Mouse (Mus musculus) midbrain, embryonic 10.5 days (tissue): Measurements from ENCODE around the gene Gbf1. TPM values are rescaled to one million over a fixed set of nuclear protein-coding genes. Genes with fewer than 3 reads are reported as not detected.
"Not testable (repeated sequence)": the region's sequence is repeated elsewhere in the genome, so short reads cannot be mapped to it uniquely, and the experiment has no call there.

Experiments used
- DNase-seq: peaks from one replicate; pipeline ENCODE4 v3.0.0-alpha.2; 2017; ENCODE audit warnings: low spot score
- H3K27ac ChIP-seq: fragments of 300-500 bp; sonication (generic); replicated peaks from 2 replicates; pipeline ENCODE4 v1.5.1; 2016; ENCODE audit warnings: mild to moderate bottlenecking
- H3K27me3 ChIP-seq: fragments of 300-500 bp; sonication (generic); 2 replicates; pipeline ENCODE4 v1.6.1; 2016; ENCODE audit warnings: low read depth, mild to moderate bottlenecking; ENCODE audit not compliant: poor library complexity, severe bottlenecking
- H3K36me3 ChIP-seq: fragments of 300-500 bp; sonication (generic); 2 replicates; pipeline ENCODE4 v1.6.1; 2016; ENCODE audit warnings: mild to moderate bottlenecking, moderate library complexity
- H3K4me1 ChIP-seq: fragments of 300-500 bp; sonication (generic); 2 replicates; pipeline ENCODE4 v1.6.1; 2016
- H3K4me3 ChIP-seq: fragments of 300-500 bp; sonication (generic); 2 replicates; pipeline ENCODE4 v1.5.1; 2016; ENCODE audit warnings: mild to moderate bottlenecking, moderate library complexity
- H3K9me3 ChIP-seq: fragments of 300-500 bp; sonication (generic); replicated peaks from 2 replicates; pipeline ENCODE4 v1.6.1; 2016; ENCODE audit warnings: mild to moderate bottlenecking
- WGBS: fragments of 180-500 bp; shearing (Covaris S2); methylation state at CpG from one replicate; pipeline ENCODE4 v1.1.7; 2016; 5-methylcytosine and 5-hydroxymethylcytosine counted together
- polyA plus RNA-seq: library from polyadenylated mRNA; unstranded; fragments of >200 nt; fragmentation: Nextera tagmentation; extraction: Ambion mirVana; gene quantifications from 2 replicates; pipeline ENCODE4 v1.2.1, GENCODE M21; 2016

The Gbf1 gene
- polyA plus RNA-seq, 1 experiment from 2014 or later, result 43.8 TPM

GRCm38 (mm10) chr19:46210951-46211350 is 58.6 kb downstream of the Gbf1 start:
- no peak overlapping the region for H3K4me3 ChIP-seq
- H3K36me3 ChIP-seq, result no peaks in the 10 kb centered on the region
- H3K4me1 ChIP-seq, result peaks cover 5% of the 10 kb centered on the region; the same call in 1 of the 2 replicates
- no peak for DNase-seq
- no peaks in the 10 kb centered on the region for H3K27me3 ChIP-seq
- no peaks in the 10 kb centered on the region for H3K9me3 ChIP-seq
- no peak overlapping the region for H3K27ac ChIP-seq

DNA sequence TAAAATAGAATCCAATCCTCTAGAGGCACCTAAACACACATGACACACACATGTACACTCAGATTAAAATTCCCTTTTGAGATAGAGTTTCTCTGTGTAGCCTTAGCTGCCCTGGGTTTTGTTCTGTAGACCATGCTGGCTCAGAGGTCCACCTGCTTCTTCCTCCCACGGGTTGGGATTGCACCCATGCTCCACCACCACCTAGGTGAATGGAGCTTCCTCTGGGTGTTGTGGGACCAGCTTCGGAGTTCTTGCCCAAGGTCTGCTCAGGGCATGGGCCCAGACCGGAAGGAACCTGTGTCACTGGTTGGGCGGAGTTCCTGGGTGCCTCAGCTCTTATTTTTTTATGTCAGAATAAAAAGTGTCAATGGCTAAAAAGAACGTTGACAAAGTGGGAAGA is 62.2 kb downstream of the Gbf1 start:
- DNase-seq, result no peak
- WGBS, result 83% methylated on average over 5 of the region's 5 CpGs
- no peaks in the 10 kb centered on the region for H3K9me3 ChIP-seq
- H3K27me3 ChIP-seq, result no peaks in the 10 kb centered on the region
- H3K4me3 ChIP-seq, result no peak overlapping the region
- H3K27ac ChIP-seq, result no peak overlapping the region
- H3K36me3 ChIP-seq, result no peaks in the 10 kb centered on the region
- peaks cover 5% of the 10 kb centered on the region; the same call in 1 of the 2 replicates for H3K4me1 ChIP-seq

DNA sequence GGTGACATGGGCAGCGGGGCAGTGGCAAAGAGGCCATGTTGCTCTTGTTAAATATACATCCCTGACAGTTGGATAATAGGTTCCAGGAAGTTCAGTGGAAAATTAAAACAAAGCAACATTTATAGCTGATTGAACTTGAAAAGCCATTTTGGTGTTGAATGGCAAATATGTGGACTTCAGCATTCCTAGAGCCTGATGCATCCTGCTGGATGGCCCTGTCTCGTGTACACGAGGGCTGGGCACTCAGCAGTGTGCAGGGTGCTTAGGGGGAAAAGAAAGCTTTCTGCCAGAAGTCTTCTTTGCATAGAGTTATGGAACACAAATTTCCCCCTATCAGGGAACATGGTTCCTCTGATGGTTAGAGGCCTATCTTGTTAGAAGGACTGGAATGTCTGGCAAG is 63.1 kb downstream of the Gbf1 start:
- no peaks in the 10 kb centered on the region for H3K9me3 ChIP-seq
- H3K4me3 ChIP-seq, result no peak overlapping the region
- peaks cover 9% of the 10 kb centered on the region for H3K4me1 ChIP-seq
- no peak overlapping the region for H3K27ac ChIP-seq
- no peaks in the 10 kb centered on the region for H3K36me3 ChIP-seq
- DNase-seq, result no peak
- WGBS, result 71% methylated on average over 3 of the region's 3 CpGs
- no peaks in the 10 kb centered on the region for H3K27me3 ChIP-seq

- no peak for DNase-seq
- no peak overlapping the region for H3K27ac ChIP-seq
- no peak overlapping the region for H3K4me3 ChIP-seq
- no peaks in the 10 kb centered on the region for H3K27me3 ChIP-seq
- peaks cover 10% of the 10 kb centered on the region for H3K4me1 ChIP-seq
- H3K9me3 ChIP-seq, result no peaks in the 10 kb centered on the region
- 80% methylated on average over 1 of the region's 1 CpGs for WGBS
- no peaks in the 10 kb centered on the region for H3K36me3 ChIP-seq
Observed at GRCm38 (mm10) chr19:46216716-46217115, 64.4 kb downstream of the Gbf1 start.

DNA sequence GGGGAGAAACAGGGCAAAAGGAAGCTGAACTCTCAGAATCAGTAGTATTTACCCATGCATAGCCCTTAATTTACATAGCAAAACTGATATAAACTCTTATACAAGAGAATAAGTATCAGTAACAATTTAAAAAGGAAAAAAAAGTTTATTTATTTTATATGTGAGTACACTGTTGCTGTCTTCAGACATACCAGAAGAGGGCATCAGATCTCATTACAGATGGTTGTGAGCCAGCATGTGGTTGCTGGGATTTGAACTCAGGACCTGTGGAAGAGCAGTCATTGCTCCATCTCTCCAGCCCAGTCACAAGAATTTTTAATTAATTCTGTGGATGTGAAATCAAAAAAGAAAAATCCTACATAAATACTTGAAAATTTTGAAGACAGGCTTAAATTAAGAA is 65.0 kb downstream of the Gbf1 start:
- not testable (repeated sequence) for DNase-seq, H3K4me1 ChIP-seq, H3K27me3 ChIP-seq, H3K9me3 ChIP-seq, H3K4me3 ChIP-seq, H3K36me3 ChIP-seq, H3K27ac ChIP-seq

DNA sequence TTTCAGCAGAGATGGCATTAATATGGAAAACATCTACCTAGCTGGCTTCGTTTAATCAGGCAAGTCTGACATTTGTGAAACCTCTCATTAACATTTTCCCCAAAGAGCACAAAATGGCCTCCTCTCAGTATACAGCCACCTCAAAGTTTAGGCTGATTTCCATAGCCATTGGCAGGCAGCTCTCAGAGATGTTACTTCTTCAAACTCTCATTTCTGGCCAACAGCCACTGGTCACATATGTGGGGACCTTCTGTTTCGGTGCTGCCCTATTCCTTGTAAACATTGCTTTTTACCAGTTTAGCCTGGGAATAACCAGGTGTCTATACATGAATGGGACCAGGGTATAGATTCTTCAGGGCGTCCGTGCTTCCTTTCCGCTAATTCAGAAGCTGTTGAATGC is 67.8 kb downstream of the Gbf1 start:
- no peaks in the 10 kb centered on the region for H3K27me3 ChIP-seq
- H3K27ac ChIP-seq, result no peak overlapping the region
- no peaks in the 10 kb centered on the region for H3K9me3 ChIP-seq
- no peak overlapping the region for H3K4me3 ChIP-seq
- peaks cover 9% of the 10 kb centered on the region for H3K4me1 ChIP-seq
- 85% methylated on average over 5 of the region's 5 CpGs for WGBS
- H3K36me3 ChIP-seq, result no peaks in the 10 kb centered on the region
- no peak for DNase-seq

DNA sequence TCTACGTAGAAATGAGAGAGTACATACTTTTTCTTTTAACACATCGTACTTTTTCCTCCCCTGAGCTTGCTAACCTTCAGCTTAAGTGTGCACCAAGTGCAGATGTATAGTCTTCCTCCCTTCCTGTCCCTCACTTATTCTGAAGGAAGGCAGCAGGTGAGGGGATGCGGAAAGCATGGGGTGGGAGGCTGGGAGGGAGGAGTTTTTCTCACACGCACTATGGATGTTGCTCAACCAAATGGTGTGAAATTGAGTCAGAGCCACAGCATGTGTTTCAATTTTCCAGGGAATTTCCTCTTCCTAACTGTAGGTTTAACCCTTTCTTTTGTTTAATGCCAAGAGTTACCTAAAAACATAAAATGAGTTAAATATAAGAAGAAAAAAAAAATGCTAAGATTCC is 70.8 kb downstream of the Gbf1 start:
- no peaks in the 10 kb centered on the region for H3K9me3 ChIP-seq
- WGBS, result 89% methylated on average over 4 of the region's 4 CpGs
- no peaks in the 10 kb centered on the region for H3K27me3 ChIP-seq
- H3K36me3 ChIP-seq, result no peaks in the 10 kb centered on the region
- peaks cover 5% of the 10 kb centered on the region; the same call in 1 of the 2 replicates for H3K4me1 ChIP-seq
- H3K27ac ChIP-seq, result no peak overlapping the region
- H3K4me3 ChIP-seq, result no peak overlapping the region
- no peak for DNase-seq

DNA sequence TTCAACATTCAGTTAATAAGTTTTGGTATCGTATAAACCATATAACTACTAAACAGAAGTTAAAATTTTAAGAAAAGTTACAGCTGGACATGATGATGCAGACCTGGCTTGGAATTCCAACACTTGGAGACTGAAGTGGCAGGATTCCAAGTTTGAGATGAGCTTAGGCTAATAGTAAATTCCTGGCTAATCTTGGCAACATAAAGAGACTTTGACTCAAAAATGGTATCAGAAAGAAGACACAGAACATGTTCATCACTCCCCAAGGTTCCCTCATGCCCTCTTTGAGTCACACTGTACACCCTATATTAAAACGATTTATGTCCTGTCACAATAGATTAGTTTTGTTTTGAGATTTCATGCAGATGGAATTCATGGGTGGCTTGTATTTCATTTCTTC is 72.6 kb downstream of the Gbf1 start:
- no peak overlapping the region for H3K27ac ChIP-seq
- no peaks in the 10 kb centered on the region for H3K27me3 ChIP-seq
- no peak overlapping the region for H3K4me3 ChIP-seq
- H3K4me1 ChIP-seq, result peaks cover 5% of the 10 kb centered on the region; the same call in 1 of the 2 replicates
- 92% methylated on average over 2 of the region's 2 CpGs for WGBS
- no peaks in the 10 kb centered on the region for H3K9me3 ChIP-seq
- H3K36me3 ChIP-seq, result peaks cover 5% of the 10 kb centered on the region; the same call in 1 of the 2 replicates
- DNase-seq, result no peak

GRCm38 (mm10) chr19:46225506-46225905 is 73.2 kb downstream of the Gbf1 start:
- Histone ChIP-seq H3K36me3 (peaks cover 5% of the 10 kb centered on the region; the same call in 1 of the 2 replicates), H3K27me3 (no peaks in the 10 kb centered on the region), H3K9me3 (no peaks in the 10 kb centered on the region), H3K27ac (no peak overlapping the region), H3K4me3 (no peak overlapping the region), H3K4me1 (no peaks in the 10 kb centered on the region; the same call in 1 of the 2 replicates)
- DNase-seq, result no peak
- 80% methylated on average over 4 of the region's 4 CpGs for WGBS

DNA sequence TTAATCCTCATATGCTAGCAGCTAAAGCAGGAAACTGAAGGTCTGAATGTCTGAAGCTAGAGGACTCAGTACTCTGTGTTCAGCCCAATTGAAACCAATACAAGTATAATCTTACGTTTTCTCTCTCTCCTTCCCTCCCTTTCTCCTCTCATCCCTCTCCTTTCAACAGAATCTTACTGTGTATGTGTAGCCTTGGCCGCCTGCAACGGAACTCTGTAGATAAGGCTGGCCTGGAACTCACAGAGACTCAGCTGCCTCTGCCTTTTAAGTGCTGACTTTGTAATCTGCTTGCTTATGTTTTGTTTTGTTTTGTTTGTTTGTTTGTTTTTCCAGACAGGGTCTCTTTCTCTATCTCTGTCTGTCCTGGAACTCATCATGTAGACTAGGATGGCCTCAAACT is 74.0 kb downstream of the Gbf1 start:
- 87% methylated on average over 3 of the region's 3 CpGs for WGBS

DNA sequence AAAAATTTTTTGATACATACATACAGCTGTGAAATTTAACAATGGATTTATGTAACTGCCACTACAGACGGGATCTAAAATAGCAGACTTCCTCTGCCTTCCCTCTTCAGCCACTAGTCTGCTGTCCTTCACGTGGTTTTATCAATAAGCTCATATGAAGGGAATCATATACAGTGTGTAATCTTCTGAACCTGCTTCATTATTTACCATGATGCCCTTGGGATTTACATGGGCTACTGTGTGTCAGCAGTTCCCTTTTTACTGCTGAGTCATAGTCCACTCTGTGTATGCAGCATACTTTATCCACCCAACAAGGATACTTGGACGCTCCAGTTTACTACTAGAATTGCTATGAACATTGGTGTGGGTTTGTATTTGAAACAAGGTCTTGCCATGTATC is 75.0 kb downstream of the Gbf1 start:
- H3K4me3 ChIP-seq, result no peak overlapping the region
- no peaks in the 10 kb centered on the region for H3K4me1 ChIP-seq
- DNase-seq, result no peak
- peaks cover 5% of the 10 kb centered on the region; the same call in 1 of the 2 replicates for H3K36me3 ChIP-seq
- no peak overlapping the region for H3K27ac ChIP-seq
- no peaks in the 10 kb centered on the region for H3K9me3 ChIP-seq
- H3K27me3 ChIP-seq, result no peaks in the 10 kb centered on the region
- WGBS, result 96% methylated on average over 3 of the region's 3 CpGs

More for the DNA sequence above, 74.0 kb downstream of the Gbf1 start:
- no peak overlapping the region for H3K4me3 ChIP-seq
- H3K9me3 ChIP-seq, result no peaks in the 10 kb centered on the region
- no peaks in the 10 kb centered on the region for H3K27me3 ChIP-seq
- H3K4me1 ChIP-seq, result no peaks in the 10 kb centered on the region
- no peak for DNase-seq
- peaks cover 5% of the 10 kb centered on the region; the same call in 1 of the 2 replicates for H3K36me3 ChIP-seq
- no peak overlapping the region for H3K27ac ChIP-seq

- no peak for DNase-seq
- no peak overlapping the region for H3K27ac ChIP-seq
Observed at GRCm38 (mm10) chr19:46234450-46234849, 82.1 kb downstream of the Gbf1 start.

GRCm38 (mm10) chr19:46236658-46237057 is 84.3 kb downstream of the Gbf1 start:
- H3K27ac ChIP-seq, result no peak overlapping the region
- H3K4me1 ChIP-seq, result peaks cover 10% of the 10 kb centered on the region
- peak; percentile 15 for DNase-seq
- no peaks in the 10 kb centered on the region for H3K9me3 ChIP-seq
- H3K4me3 ChIP-seq, result no peak overlapping the region
- WGBS, result 37% methylated on average over 5 of the region's 5 CpGs
- no peaks in the 10 kb centered on the region for H3K27me3 ChIP-seq
- H3K36me3 ChIP-seq, result peaks cover 4% of the 10 kb centered on the region; the same call in 1 of the 2 replicates

More at GRCm38 (mm10) chr19:46234450-46234849, 82.1 kb downstream of the Gbf1 start:
- no peaks in the 10 kb centered on the region for H3K27me3 ChIP-seq
- no peaks in the 10 kb centered on the region for H3K9me3 ChIP-seq
- peaks cover 10% of the 10 kb centered on the region for H3K4me1 ChIP-seq
- H3K4me3 ChIP-seq, result no peak overlapping the region
- WGBS, result 91% methylated on average over 2 of the region's 2 CpGs
- H3K36me3 ChIP-seq, result peaks cover 4% of the 10 kb centered on the region; the same call in 1 of the 2 replicates

- Histone ChIP-seq H3K9me3 (no peaks in the 10 kb centered on the region), H3K4me3 (no peak overlapping the region), H3K27ac (no peak overlapping the region), H3K4me1 (peaks cover 19% of the 10 kb centered on the region), H3K36me3 (no peaks in the 10 kb centered on the region), H3K27me3 (no peaks in the 10 kb centered on the region)
- no peak for DNase-seq
- 62% methylated on average over 2 of the region's 2 CpGs for WGBS
Observed at GRCm38 (mm10) chr19:46240246-46240645, 87.9 kb downstream of the Gbf1 start.
